Mouse (Mus musculus) MEL (cell line): ENCODE data around the gene Olfr1496. TPM values are rescaled to one million over a fixed set of nuclear protein-coding genes. Genes with fewer than 3 reads are reported as not detected.

Experiments used
- DNase-seq: peaks from one replicate; pipeline ENCODE4 v3.0.0; 2011; ENCODE audit warnings: low read depth, low spot score
- H3K27ac ChIP-seq: 2 replicates; pipeline ENCODE4 v1.5.1; 2012; ENCODE audit warnings: low read depth, mild to moderate bottlenecking, control low read depth, low read length, moderate library complexity; ENCODE audit not compliant: control insufficient read depth
- H3K27me3 ChIP-seq, 2 experiments: fragments of 150-350 bp in 1 of 2; sonication (generic) in 1 of 2; 2 replicates each; pipeline ENCODE4 v1.6.1; 2012; ENCODE audit warnings: low read length in 2 of 2, mild to moderate bottlenecking in 2 of 2, improper control_type of control experiment in 1 of 2, moderate library complexity in 1 of 2; ENCODE audit not compliant: insufficient read depth in 2 of 2, control insufficient read depth in 1 of 2
- H3K36me3 ChIP-seq, 2 experiments: 2 replicates each; pipeline ENCODE4 v1.6.1; 2012 to 2014; ENCODE audit warnings: low read length in 2 of 2, improper control_type of control experiment in 1 of 2, inconsistent platforms in 1 of 2, mild to moderate bottlenecking in 1 of 2; ENCODE audit not compliant: insufficient read depth in 2 of 2, control insufficient read depth in 1 of 2
- H3K4me1 ChIP-seq, 2 experiments: fragments of 150-350 bp in 1 of 2; sonication (generic) in 1 of 2; 2 replicates each; pipeline ENCODE4 v1.6.1; 2012; ENCODE audit warnings: low read length in 2 of 2, improper control_type of control experiment in 1 of 2, mild to moderate bottlenecking in 1 of 2; ENCODE audit not compliant: insufficient read depth in 2 of 2, control insufficient read depth in 1 of 2
- H3K4me3 ChIP-seq, 2 experiments: fragments of 150-350 bp in 1 of 2; sonication (generic) in 1 of 2; 2 replicates each; pipeline ENCODE4 v1.5.1; 2012; ENCODE audit warnings: low read depth in 2 of 2, low read length in 2 of 2, mild to moderate bottlenecking in 2 of 2, moderate library complexity in 2 of 2, control low read depth in 1 of 2, improper control_type of control experiment in 1 of 2; ENCODE audit not compliant: control insufficient read depth in 1 of 2, insufficient read depth in 1 of 2
- H3K79me2 ChIP-seq: 2 replicates; pipeline ENCODE4 v1.6.1; 2012; ENCODE audit warnings: mild to moderate bottlenecking, low read length, moderate library complexity; ENCODE audit not compliant: control insufficient read depth, poor library complexity, insufficient read depth
- H3K9ac ChIP-seq: 2 replicates; pipeline ENCODE4 v1.6.1; 2012; ENCODE audit warnings: low read depth, mild to moderate bottlenecking, control low read depth, low read length, moderate library complexity; ENCODE audit not compliant: control insufficient read depth, poor library complexity, severe bottlenecking
- H3K9me3 ChIP-seq: fragments of 150-350 bp; sonication (generic); replicated peaks from 2 replicates; pipeline ENCODE4 v1.6.1; 2012; ENCODE audit warnings: mild to moderate bottlenecking, low read length, improper control_type of control experiment, moderate library complexity; ENCODE audit not compliant: insufficient read depth
- CTCF ChIP-seq, 3 experiments: IDR thresholded peaks in 2 of 3; conservative IDR thresholded peaks in 1 of 3; 2 replicates each; pipeline ENCODE4 v1.5.1; 2011 to 2012; ENCODE audit warnings: low read length in 3 of 3, low read depth in 2 of 3, mild to moderate bottlenecking in 2 of 3, improper control_type of control experiment in 1 of 3, inconsistent platforms in 1 of 3, mixed read lengths in 1 of 3, moderate library complexity in 1 of 3; ENCODE audit not compliant: control insufficient read depth in 1 of 3, insufficient read depth in 1 of 3, poor library complexity in 1 of 3, severe bottlenecking in 1 of 3
- E2F4 ChIP-seq: IDR thresholded peaks from 2 replicates; pipeline ENCODE4 v1.6.1; 2011; ENCODE audit warnings: low read depth, low read length, improper control_type of control experiment, borderline replicate concordance
- ETS1 ChIP-seq: IDR thresholded peaks from 2 replicates; pipeline ENCODE4 v1.6.1; 2012; ENCODE audit warnings: low read depth, mild to moderate bottlenecking, inconsistent platforms, low read length, improper control_type of control experiment, moderate library complexity
- GABPA ChIP-seq: IDR thresholded peaks from 2 replicates; pipeline ENCODE4 v1.6.1; 2012; ENCODE audit warnings: low read depth, mild to moderate bottlenecking, inconsistent platforms, low read length, improper control_type of control experiment, moderate library complexity
- GATA1 ChIP-seq: IDR thresholded peaks from 2 replicates; pipeline ENCODE4 v1.6.1; 2011; ENCODE audit warnings: low read depth, low read length, improper control_type of control experiment
- HCFC1 ChIP-seq: IDR thresholded peaks from 2 replicates; pipeline ENCODE4 v1.6.1; 2012; ENCODE audit warnings: low read depth, mild to moderate bottlenecking, inconsistent platforms, low read length, improper control_type of control experiment, moderate library complexity
- MAFK ChIP-seq: IDR thresholded peaks from 2 replicates; pipeline ENCODE4 v1.6.1; 2011; ENCODE audit warnings: low read depth, mild to moderate bottlenecking, low read length, improper control_type of control experiment, borderline replicate concordance
- MYB ChIP-seq: IDR thresholded peaks from 2 replicates; pipeline ENCODE4 v1.6.1; 2011; ENCODE audit warnings: mild to moderate bottlenecking, low read depth, low read length, improper control_type of control experiment
- NELFE ChIP-seq: IDR thresholded peaks from 2 replicates; pipeline ENCODE4 v1.6.1; 2011; ENCODE audit warnings: low read depth, low read length, improper control_type of control experiment
- POLR2A ChIP-seq, 2 experiments: IDR thresholded peaks; 2 replicates each; pipeline ENCODE4 v1.6.1; 2011 to 2012; ENCODE audit warnings: low read length in 2 of 2, mild to moderate bottlenecking in 2 of 2, control low read depth in 1 of 2, improper control_type of control experiment in 1 of 2, low read depth in 1 of 2, moderate library complexity in 1 of 2; ENCODE audit not compliant: control insufficient read depth in 1 of 2, insufficient read depth in 1 of 2, poor library complexity in 1 of 2
- POLR2AphosphoS5 ChIP-seq: IDR thresholded peaks from 2 replicates; pipeline ENCODE4 v1.6.1; 2012; ENCODE audit warnings: low read depth, borderline replicate concordance, mild to moderate bottlenecking, inconsistent platforms, low read length, moderate library complexity, mixed read lengths
- RCOR1 ChIP-seq: IDR thresholded peaks from 2 replicates; pipeline ENCODE4 v1.6.1; 2012; ENCODE audit warnings: low read depth, mild to moderate bottlenecking, inconsistent platforms, low read length, improper control_type of control experiment
- SMC3 ChIP-seq: IDR thresholded peaks from 2 replicates; pipeline ENCODE4 v1.6.1; 2011; ENCODE audit warnings: low read depth, low read length, improper control_type of control experiment
- UBTF ChIP-seq: IDR thresholded peaks from 2 replicates; pipeline ENCODE4 v1.6.1; 2012; ENCODE audit warnings: low read depth, mild to moderate bottlenecking, inconsistent platforms, low read length, improper control_type of control experiment, moderate library complexity, borderline replicate concordance; ENCODE audit not compliant: insufficient read depth
- polyA plus RNA-seq, 2 experiments: library from polyadenylated mRNA; stranded (reverse) in 1 of 2; unstranded in 1 of 2; fragments of >175 nt in 1 of 2; fragments of >200 nt in 1 of 2; gene quantifications; 2 replicates each; pipeline versions ENCODE4 v1.2.1 to v1.2.4; 2012; ENCODE audit warnings: low replicate concordance in 2 of 2, low read depth in 1 of 2; ENCODE audit not compliant: insufficient read length in 2 of 2, insufficient read depth in 1 of 2, missing spikeins in 1 of 2
- total RNA-seq: library from RNA; depleted of rRNA; stranded (reverse); fragments of 300-350 nt; gene quantifications from 2 replicates; pipeline ENCODE4 v1.2.3, GENCODE M21; 2012; rRNA removed

Gene Olfr1496
- total RNA-seq (not detected in 2 replicates), polyA plus RNA-seq (not detected)

DNA sequence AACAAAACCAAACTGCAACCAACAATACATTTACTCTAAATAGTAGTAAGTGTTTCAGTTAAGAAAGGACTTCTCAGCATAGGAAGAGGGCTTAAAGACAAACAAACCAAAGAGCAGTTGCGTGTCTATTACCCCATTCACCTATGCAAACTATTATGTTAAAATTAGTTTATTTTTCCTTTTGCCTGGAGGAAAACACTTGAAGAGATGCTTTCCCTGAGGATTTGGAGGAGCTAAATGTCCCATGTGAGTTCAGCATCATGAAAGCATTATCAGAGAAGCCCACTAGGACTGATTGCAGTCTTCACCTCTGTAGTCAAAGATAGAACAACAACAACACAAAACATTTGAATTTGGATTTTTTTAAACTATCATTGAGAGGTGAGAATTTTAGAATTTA is at the start of gene Olfr1496:
TSS of gene Olfr1496 (plus strand) at position 301 of the 400 bp plus-strand sequence.
- H3K79me2 ChIP-seq, result no peaks in the 10 kb centered on the region
- no peaks in the 10 kb centered on the region for H3K36me3 ChIP-seq
- H3K4me1 ChIP-seq, result no peaks in the 10 kb centered on the region
- DNase-seq, result no peak
- no peak within 1 kb of the TSS for H3K9ac ChIP-seq
- H3K27ac ChIP-seq, result no peak within 1 kb of the TSS
- H3K9me3 ChIP-seq, result no peaks in the 10 kb centered on the region
- no peak for TF ChIP-seq ETS1
- no peak for TF ChIP-seq CTCF (IDR thresholded peaks at IDR 0.05 in 2 of 3, conservative IDR thresholded peaks at IDR 0.05 in 1 of 3; ENCODE audit: control insufficient read depth in 1 of 3, insufficient read depth in 1 of 3, low read depth in 2 of 3, low read length in 3 of 3, poor library complexity in 1 of 3, severe bottlenecking in 1 of 3)
- no peak for TF ChIP-seq POLR2A (IDR thresholded peaks at IDR 0.05; ENCODE audit: control insufficient read depth in 1 of 2, insufficient read depth in 1 of 2, low read depth in 1 of 2, low read length in 2 of 2, poor library complexity in 1 of 2)
- TF ChIP-seq RCOR1, result no peak
- no peaks in the 10 kb centered on the region for H3K27me3 ChIP-seq
- H3K4me3 ChIP-seq, result no peak within 1 kb of the TSS

DNA sequence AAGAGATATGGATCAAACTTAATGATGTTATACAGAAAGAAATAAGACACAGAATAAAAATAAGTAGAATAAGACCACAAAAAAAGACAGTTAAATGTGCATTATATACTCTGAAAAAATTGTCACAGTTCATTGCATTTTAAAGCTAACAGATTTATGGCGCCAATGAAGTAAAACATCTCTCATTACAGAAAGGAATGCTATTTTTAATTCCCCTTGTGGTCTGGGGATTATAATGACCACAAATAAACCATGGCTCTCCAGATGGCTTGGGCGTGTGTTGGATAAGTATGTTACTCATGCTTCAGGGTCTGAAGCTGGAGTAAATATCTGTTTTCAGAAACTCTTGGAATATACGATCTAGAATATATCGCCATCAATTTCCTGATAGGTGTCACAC is 38.2 kb upstream of the Olfr1496 start, which contains the start of gene Olfr1494:
TSS of gene Olfr1494 (plus strand) at position 301 of the 400 bp plus-strand sequence.
- no peaks in the 10 kb centered on the region for H3K9me3 ChIP-seq
- H3K4me1 ChIP-seq, result no peaks in the 10 kb centered on the region
- H3K27ac ChIP-seq, result no peak within 1 kb of the TSS
- no peaks in the 10 kb centered on the region for H3K79me2 ChIP-seq
- no peaks in the 10 kb centered on the region for H3K36me3 ChIP-seq
- no peak within 1 kb of the TSS for H3K4me3 ChIP-seq
- TF ChIP-seq GATA1 (no peak), POLR2AphosphoS5 (no peak), E2F4 (no peak), MAFK (no peak), UBTF (no peak), NELFE (no peak)
- H3K9ac ChIP-seq, result no peak within 1 kb of the TSS
- no peaks in the 10 kb centered on the region for H3K27me3 ChIP-seq
- no peak for DNase-seq

DNA sequence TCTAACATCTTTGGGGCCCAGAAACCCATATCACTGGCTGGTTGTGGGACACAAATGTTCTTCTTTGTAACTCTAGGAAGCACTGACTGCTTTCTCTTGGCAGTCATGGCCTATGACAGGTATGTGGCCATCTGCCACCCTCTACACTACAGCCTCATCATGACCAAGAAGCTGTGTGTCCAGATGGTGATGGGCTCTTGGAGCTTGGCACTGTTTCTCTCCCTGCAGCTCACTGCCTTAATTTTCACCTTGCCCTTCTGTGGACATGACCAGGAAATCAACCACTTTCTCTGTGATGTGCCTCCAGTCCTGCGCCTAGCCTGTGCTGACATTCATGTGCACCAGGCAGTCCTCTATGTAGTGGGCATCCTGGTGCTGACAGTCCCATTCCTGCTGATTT is 28.3 kb upstream of the Olfr1496 start:
- Histone ChIP-seq H3K79me2 (no peaks in the 10 kb centered on the region), H3K36me3 (no peaks in the 10 kb centered on the region), H3K4me3 (no peak overlapping the region), H3K27ac (no peak overlapping the region), H3K9me3 (no peaks in the 10 kb centered on the region), H3K4me1 (no peaks in the 10 kb centered on the region), H3K9ac (no peak overlapping the region), H3K27me3 (no peaks in the 10 kb centered on the region)
- TF ChIP-seq SMC3, result no peak
- no peak for TF ChIP-seq MYB
- TF ChIP-seq GABPA, result no peak
- TF ChIP-seq HCFC1, result no peak
- DNase-seq, result no peak
